Mouse (Mus musculus): Measurements from ENCODE around the gene Erv3.

Erv3 gene

GRCm38 (mm10) chr2:131825498-131825897 lies 34.0 kb downstream of the Erv3 start:
- no peak for DNase-seq (ENCODE audit: low read depth, low spot score)

GRCm38 (mm10) chr2:131823931-131824330 lies 35.6 kb downstream of the Erv3 start:
- DNase-seq (ENCODE audit: low read depth, low spot score): no peak

- no peak for DNase-seq (ENCODE audit: low read depth, low spot score)
Measured at GRCm38 (mm10) chr2:131822492-131822891, 37.1 kb downstream of the Erv3 start.

DNA sequence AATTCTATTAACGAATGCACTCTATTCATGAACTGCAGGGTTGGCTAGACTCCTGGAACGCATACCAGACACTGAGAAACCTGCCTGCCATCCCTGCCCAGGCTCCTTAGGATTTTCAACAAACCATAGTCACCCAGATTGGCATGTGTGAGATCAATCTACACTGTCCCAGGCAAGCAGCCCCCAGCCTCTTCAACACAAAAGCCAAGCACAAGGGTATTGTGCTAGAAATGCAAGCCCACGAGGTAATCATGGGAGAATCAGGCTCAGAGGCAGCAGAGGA lies 37.9 kb downstream of the Erv3 start:
- no peak for DNase-seq (ENCODE audit: low read depth, low spot score)

DNA sequence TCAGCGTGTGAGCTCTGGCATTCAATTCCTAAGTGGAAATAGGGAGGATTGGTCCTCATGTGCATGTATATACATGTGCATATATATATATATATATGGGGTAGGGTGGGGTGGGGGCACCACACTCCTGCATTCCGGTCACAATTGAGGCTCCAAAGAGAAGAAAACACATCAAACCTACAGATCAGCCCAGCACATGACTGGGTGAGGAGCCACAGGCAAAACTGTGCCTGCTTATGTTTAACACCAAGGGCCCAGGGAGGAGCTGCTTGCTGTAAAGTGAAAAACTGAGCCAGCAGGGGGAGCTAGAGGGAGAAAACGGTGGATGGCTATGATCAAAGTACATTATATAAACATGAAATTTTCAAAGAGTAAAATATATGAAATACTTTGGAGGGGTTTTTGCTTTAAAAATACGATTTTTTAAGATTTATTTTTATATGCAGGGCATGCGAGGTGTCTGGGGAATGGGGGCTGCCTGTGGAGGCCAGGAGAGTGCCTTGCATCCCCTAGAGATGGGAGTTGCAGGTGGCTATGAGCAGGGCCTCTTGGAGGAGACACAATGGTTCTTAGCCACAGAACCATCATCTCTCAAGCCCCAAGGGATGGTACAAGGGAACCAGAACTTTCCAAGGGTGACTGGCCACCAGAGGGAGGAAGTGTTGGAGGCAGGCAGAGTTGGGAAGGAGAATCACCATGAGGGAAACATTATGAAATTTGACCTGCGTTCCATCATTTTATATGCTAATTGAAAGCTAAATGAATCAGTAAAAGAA lies 38.4 kb downstream of the Erv3 start:
- DNase-seq (ENCODE audit: low read depth, low spot score): peak; percentile 65

DNA sequence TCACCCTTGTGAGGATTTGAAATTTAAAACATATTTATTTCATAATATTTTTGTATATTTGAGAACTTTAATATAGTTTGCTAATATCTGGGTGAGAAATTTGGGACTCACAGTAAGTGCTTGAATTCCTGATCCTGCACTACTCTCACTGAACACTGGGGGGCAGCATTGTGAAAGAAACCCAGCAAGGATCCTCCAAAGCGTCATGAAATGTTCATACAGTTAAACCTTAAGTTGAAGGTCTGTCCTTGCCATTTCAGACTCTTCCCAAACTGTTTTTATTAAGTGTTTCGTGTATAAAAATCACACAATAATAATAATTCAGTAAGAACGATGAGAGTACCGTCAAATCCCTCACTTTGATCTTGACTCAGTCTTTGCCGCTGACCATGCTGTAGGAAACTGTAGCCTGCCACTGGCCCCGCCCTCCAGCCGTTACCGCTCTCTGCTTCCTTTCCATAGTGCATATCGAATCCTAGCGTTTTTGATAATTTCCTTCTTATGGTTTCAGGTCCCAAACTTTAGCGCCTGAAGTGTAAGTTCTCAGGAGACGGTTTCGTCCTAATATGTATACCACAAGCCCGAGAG lies 39.4 kb downstream of the Erv3 start:
- DNase-seq (ENCODE audit: low read depth, low spot score): peak; percentile 71

GRCm38 (mm10) chr2:131814327-131814726 lies 45.2 kb downstream of the Erv3 start:
- DNase-seq (ENCODE audit: low read depth, low spot score): no peak

DNA sequence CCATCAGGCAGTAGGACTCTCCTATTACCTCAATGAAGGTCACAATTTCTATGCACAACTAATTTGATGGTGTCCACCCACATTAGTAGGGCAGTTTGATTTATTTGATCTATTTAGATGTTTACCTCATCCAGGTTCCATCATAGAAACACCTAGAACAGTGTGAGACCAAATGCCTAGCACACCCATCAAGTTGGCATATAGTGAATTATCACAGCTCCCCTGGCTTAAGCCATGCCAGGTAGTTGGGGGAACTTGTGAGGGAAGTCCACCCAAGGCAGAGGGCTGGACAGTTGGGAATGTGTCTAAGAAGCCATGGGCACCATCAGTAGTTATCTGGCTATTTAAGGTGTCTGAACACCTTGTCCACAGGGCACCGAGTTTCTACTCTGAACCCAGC lies 46.1 kb downstream of the Erv3 start:
- DNase-seq (ENCODE audit: low read depth, low spot score): no peak

GRCm38 (mm10) chr2:131812480-131813137 lies 46.9 kb downstream of the Erv3 start:
- peak; percentile 67 for DNase-seq (ENCODE audit: low read depth, low spot score)

DNA sequence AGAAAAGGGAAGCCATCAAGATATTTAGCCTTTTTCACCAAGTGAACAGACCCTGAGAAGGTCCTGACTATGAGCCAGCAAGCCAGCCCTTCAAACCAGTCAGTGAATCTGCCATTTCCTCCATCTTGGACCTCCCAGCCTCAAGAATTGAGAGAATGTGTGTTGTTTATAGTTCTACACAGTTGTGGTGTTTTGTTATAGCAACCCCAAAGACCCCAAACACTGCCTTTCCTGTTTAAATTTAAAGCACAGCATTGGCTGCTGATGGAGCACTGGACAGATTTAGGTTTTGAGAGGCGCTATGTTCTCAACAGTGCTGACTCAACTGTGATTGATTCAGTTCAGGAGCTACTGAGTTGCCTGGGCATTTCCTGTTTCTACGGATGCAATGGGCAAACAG lies 47.9 kb downstream of the Erv3 start:
- no peak for DNase-seq (ENCODE audit: low read depth, low spot score)

GRCm38 (mm10) chr2:131808856-131809255 lies 50.7 kb downstream of the Erv3 start:
- DNase-seq (ENCODE audit: low read depth, low spot score): no peak

- no peak for DNase-seq (ENCODE audit: low read depth, low spot score)
Measured at GRCm38 (mm10) chr2:131807660-131808059, 51.9 kb downstream of the Erv3 start.

DNA sequence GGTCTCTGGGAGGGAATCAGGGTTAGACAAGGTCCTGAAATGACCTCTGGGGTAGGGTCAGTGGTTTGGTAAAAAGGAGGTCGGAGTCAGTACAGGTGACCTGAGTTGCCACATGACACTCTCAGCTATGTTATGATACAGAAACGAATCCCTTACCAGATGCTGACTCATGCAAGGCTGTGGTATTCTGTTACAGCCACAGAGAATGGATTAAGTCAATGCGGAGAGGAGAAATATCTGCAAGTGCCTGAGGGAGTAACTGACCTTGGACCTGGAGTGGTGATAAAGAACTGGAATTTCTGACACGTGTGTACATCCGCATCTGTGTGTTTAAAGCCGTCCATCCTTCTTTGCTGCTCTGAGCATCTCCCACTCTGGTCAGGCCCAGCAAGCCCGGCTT lies 52.7 kb downstream of the Erv3 start:
- DNase-seq (ENCODE audit: low read depth, low spot score): no peak

DNA sequence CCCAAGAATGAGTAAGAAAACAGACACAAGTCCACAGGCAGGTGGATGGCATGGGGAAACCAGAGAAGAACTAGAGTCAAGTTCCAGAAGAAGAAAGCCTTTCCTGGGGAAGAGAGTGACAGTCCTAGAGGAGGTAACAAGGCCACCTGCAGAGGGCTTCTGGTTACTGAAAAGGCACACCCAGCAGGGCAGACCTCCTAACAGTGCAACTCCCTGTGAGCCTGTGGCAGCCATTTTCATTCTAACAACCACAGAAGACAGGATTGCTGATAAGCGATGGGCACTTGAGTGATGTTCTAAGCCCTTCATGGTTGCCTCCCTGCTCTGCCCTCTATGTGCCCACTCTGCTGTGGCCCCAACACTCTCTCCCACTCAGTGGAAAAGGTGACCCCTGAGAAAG lies 54.2 kb downstream of the Erv3 start:
- DNase-seq (ENCODE audit: low read depth, low spot score): no peak

- DNase-seq (ENCODE audit: low read depth, low spot score): no peak
Measured at GRCm38 (mm10) chr2:131803801-131804200, 55.7 kb downstream of the Erv3 start.

Data from telencephalon, adult 2 months (tissue).